Mouse (Mus musculus) C2C12 (cell line): ENCODE measurements around the gene Nrf1. TPM values are rescaled to one million over a fixed set of nuclear protein-coding genes. Genes with fewer than 3 reads are reported as not detected.

ENCODE experiments used
- H3K27me3 ChIP-seq: one replicate; pipeline ENCODE4 v1.6.1; 2011; ENCODE audit not compliant: control insufficient read depth, insufficient read depth, insufficient read length
- H3K36me3 ChIP-seq: one replicate; pipeline ENCODE4 v1.6.1; 2011; ENCODE audit not compliant: control insufficient read depth, insufficient read depth
- H3K4me3 ChIP-seq: one replicate; pipeline ENCODE4 v1.5.1; 2011; ENCODE audit warnings: mild to moderate bottlenecking, control low read depth; ENCODE audit not compliant: poor library complexity, insufficient read depth, severe bottlenecking
- H3K79me2 ChIP-seq: one replicate; pipeline ENCODE4 v1.6.1; 2011; ENCODE audit not compliant: control insufficient read depth, insufficient read depth
- H3K79me3 ChIP-seq: one replicate; pipeline ENCODE4 v1.6.1; 2011; ENCODE audit warnings: low read depth, control low read depth
- H3ac ChIP-seq: one replicate; pipeline ENCODE3; 2011; ENCODE audit warnings: low read depth; ENCODE audit not compliant: control insufficient read depth, insufficient read length
- CEBPB ChIP-seq: IDR thresholded peaks from one replicate; pipeline ENCODE4 v1.6.1; 2011; ENCODE audit warnings: low read depth, mild to moderate bottlenecking, control low read depth, moderate library complexity
- CTCF ChIP-seq: IDR thresholded peaks from one replicate; pipeline ENCODE4 v1.5.1; 2011; ENCODE audit not compliant: control insufficient read depth, insufficient read depth, insufficient read length
- FOSL1 ChIP-seq: IDR thresholded peaks from one replicate; pipeline ENCODE4 v1.8.0; 2011; ENCODE audit warnings: mild to moderate bottlenecking, low read length; ENCODE audit not compliant: poor library complexity, insufficient read depth, severe bottlenecking
- MAX ChIP-seq: IDR thresholded peaks from one replicate; pipeline ENCODE4 v1.6.1; 2011; ENCODE audit warnings: mild to moderate bottlenecking, control low read depth
- MYOD1 ChIP-seq: IDR thresholded peaks from one replicate; pipeline ENCODE4 v1.6.1; 2011; ENCODE audit warnings: low read depth; ENCODE audit not compliant: control insufficient read depth, insufficient read length
- MYOG ChIP-seq: IDR thresholded peaks from one replicate; pipeline ENCODE4 v1.6.1; 2011; ENCODE audit not compliant: control insufficient read depth, insufficient read length; ENCODE audit errors: extremely low read depth
- USF1 ChIP-seq: IDR thresholded peaks from one replicate; pipeline ENCODE4 v1.6.1; 2011; ENCODE audit warnings: low read depth, mild to moderate bottlenecking, control low read depth, moderate library complexity
- microRNA-seq: library from miRNA; unstranded; fragments of <30 nt; microRNA quantifications from one replicate; pipeline ENCODE4, GENCODE M21; 2019; ENCODE audit warnings: borderline microRNAs expressed
- polyA plus RNA-seq: library from polyadenylated mRNA; unstranded; fragments of >200 nt; fragmentation: generic; extraction: Trizol; gene quantifications from one replicate; pipeline ENCODE4 v1.2.1, GENCODE M21; 2012; ENCODE audit warnings: missing spikeins

Gene Nrf1
- polyA plus RNA-seq, 1 experiment = 33.7 TPM

GRCm38 (mm10) chr6:30182038-30182437, 134.2 kb downstream of the Nrf1 start:
- Histone ChIP-seq H3K4me3 (no peak overlapping the region), H3K36me3 (no peaks in the 10 kb centered on the region), H3K79me3 (no peaks in the 10 kb centered on the region), H3ac (no peak overlapping the region), H3K27me3 (peaks cover 66% of the 10 kb centered on the region), H3K79me2 (no peaks in the 10 kb centered on the region)
- TF ChIP-seq CEBPB (no peak), MYOD1 (no peak), FOSL1 (no peak), CTCF (no peak), MAX (no peak), MYOG (no peak), USF1 (no peak)

- no peak overlapping the region for H3ac ChIP-seq
- H3K79me2 ChIP-seq = no peaks in the 10 kb centered on the region
- no peaks in the 10 kb centered on the region for H3K79me3 ChIP-seq
- TF ChIP-seq MYOD1 (no peak), FOSL1 (no peak), USF1 (no peak), CEBPB (no peak), MYOG (no peak), MAX (no peak), CTCF (no peak)
- peaks cover 59% of the 10 kb centered on the region for H3K27me3 ChIP-seq
- H3K36me3 ChIP-seq = no peaks in the 10 kb centered on the region
- H3K4me3 ChIP-seq = no peak overlapping the region
Observed at GRCm38 (mm10) chr6:30183624-30184023, 135.8 kb downstream of the Nrf1 start.

- Histone ChIP-seq H3K27me3 (no peaks in the 10 kb centered on the region), H3ac (no peak overlapping the region), H3K79me3 (no peaks in the 10 kb centered on the region), H3K4me3 (no peak overlapping the region), H3K36me3 (no peaks in the 10 kb centered on the region), H3K79me2 (no peaks in the 10 kb centered on the region)
- TF ChIP-seq FOSL1 (no peak), USF1 (no peak), CTCF (no peak), MYOD1 (no peak)
Observed at GRCm38 (mm10) chr6:30195656-30196055, 147.9 kb downstream of the Nrf1 start.

- no peaks in the 10 kb centered on the region for H3K36me3 ChIP-seq
- no peak overlapping the region for H3K4me3 ChIP-seq
- no peaks in the 10 kb centered on the region for H3K79me3 ChIP-seq
- H3K79me2 ChIP-seq = no peaks in the 10 kb centered on the region
- H3K27me3 ChIP-seq = no peaks in the 10 kb centered on the region
- no peak overlapping the region for H3ac ChIP-seq
- no peak for TF ChIP-seq CTCF
- no peak for TF ChIP-seq MYOG
- no peak for TF ChIP-seq MYOD1
- no peak for TF ChIP-seq FOSL1
- TF ChIP-seq MAX = no peak
- no peak for TF ChIP-seq CEBPB
- no peak for TF ChIP-seq USF1
Observed at GRCm38 (mm10) chr6:30196143-30196542, 148.4 kb downstream of the Nrf1 start.

Small RNA genes within 50 kb of the gene (microRNA-seq; reads per million reads assigned to microRNA genes)
- 1,232 reads per million, percentile 87 among the genes with 10 or more reads in this experiment for gene Mir182
- gene Mir183 = 676 reads per million, percentile 85 among the genes with 10 or more reads in this experiment
- gene Mir96 = 466 reads per million, percentile 83 among the genes with 10 or more reads in this experiment

Other genes with a start within 250 kb of the Nrf1 start
- gene Strip2, start 131.0 kb upstream of the Nrf1 start, polyA plus RNA-seq = 1.2 TPM